Mouse (Mus musculus) myocyte (in vitro differentiated cells): ENCODE measurements at regions not wholly inside any gene's neighbourhood (a gene's known extent, or its start where the extent isn't known, plus 50 kb on each side); places are given as distances from the start of the nearest gene placed in this dataset.

Experiments used
- MAX ChIP-seq: IDR thresholded peaks from one replicate; pipeline ENCODE4 v1.6.1; 2011; ENCODE audit warnings: low read depth, mild to moderate bottlenecking, control low read depth
- POLR2AphosphoS2 ChIP-seq: IDR thresholded peaks from one replicate; pipeline ENCODE4 v1.6.1; 2011; ENCODE audit warnings: low read depth, control low read depth; ENCODE audit not compliant: insufficient read length
- REST ChIP-seq: IDR thresholded peaks from one replicate; pipeline ENCODE4 v1.6.1; 2011; ENCODE audit warnings: mild to moderate bottlenecking, control low read depth, moderate library complexity; ENCODE audit not compliant: insufficient read depth, insufficient read length
- TCF12 ChIP-seq: IDR thresholded peaks from one replicate; pipeline ENCODE4 v1.6.1; 2011; ENCODE audit warnings: mild to moderate bottlenecking, control low read depth; ENCODE audit not compliant: poor library complexity, insufficient read depth, severe bottlenecking

- TF ChIP-seq REST (no peak), POLR2AphosphoS2 (no peak), TCF12 (no peak), MAX (no peak)
These were observed 151.0 kb upstream of the Pou1f1 start for GRCm38 (mm10) chr16:65369271-65369670.
